Mouse (Mus musculus): ENCODE data around the gene Adig.

DNA sequence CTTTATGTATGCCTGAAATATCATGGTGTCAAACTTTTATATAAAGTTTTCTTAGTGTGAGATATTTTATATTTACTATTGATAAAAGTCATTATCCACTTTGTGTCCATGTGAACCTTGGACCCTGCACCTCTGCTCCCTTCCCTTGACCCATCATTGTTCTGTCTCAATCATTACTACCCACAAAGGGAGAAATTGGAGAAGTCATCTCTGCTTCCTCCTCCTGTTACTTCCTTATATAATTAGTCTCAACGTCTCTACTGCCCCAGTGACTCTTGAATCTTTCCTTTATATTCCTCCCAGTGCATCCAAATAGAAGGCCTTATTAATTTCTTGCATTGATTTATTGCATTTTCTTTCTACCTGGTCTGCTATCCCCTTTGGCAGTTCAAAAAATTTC is 40.0 kb upstream of the Adig start:
- TF ChIP-seq MAFK (IDR thresholded peaks at IDR 0.05; ENCODE audit: insufficient read depth, low read depth, low read length) = no peak
- no peak for TF ChIP-seq HCFC1 (IDR thresholded peaks at IDR 0.05; ENCODE audit: borderline replicate concordance, insufficient read depth, low read length)
- TF ChIP-seq ZC3H11A (IDR thresholded peaks at IDR 0.05; ENCODE audit: borderline replicate concordance, low read depth, low read length) = no peak
- no peak for TF ChIP-seq CHD2 (IDR thresholded peaks at IDR 0.05; ENCODE audit: low read depth, low read length)
- TF ChIP-seq ZNF384 (IDR thresholded peaks at IDR 0.05; ENCODE audit: low read depth, low read length) = no peak
